Mouse (Mus musculus): Measurements from ENCODE around the gene Zfp658.

DNA sequence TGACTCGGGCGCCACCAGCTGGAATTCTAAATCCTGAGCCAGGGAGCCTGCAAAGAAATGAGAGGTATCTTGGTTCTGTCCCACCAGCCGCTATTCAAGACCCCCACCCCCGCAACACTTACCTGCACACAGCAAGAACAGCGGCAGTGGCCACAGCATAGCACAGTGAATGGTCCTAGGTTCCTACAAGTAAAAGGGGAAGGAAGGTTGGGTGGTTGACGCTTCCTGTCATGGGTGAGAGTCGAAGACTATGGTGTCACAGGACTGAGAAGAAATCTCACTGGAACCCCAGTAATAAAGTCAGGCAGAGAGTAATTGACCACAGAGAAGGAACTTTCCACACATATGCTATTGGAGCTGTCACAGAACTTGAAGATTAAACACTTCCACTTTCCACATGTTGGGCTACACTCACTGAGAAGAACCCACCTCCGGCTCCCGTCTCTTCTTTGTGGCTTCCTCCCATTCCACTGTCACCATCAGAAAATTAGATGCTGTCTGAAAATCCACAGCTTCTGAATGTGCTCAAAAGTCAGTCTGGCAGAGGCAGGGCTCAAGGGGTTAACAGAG is 29.0 kb upstream of the Zfp658 start:
- TF ChIP-seq CTCF (IDR thresholded peaks at IDR 0.05; ENCODE audit: low read depth, low read length) (no peak), POLR2AphosphoS5 (IDR thresholded peaks at IDR 0.05; ENCODE audit: insufficient replicate concordance, low read depth, low read length) (no peak)
